Mouse (Mus musculus) common myeloid progenitor, adult 5-6 weeks (primary cell): ENCODE measurements around the gene Myo9b. TPM values are rescaled to one million over a fixed set of nuclear protein-coding genes. Genes with fewer than 3 reads are reported as not detected.
"Not testable (repeated sequence)": the region's sequence is repeated elsewhere in the genome, so short reads cannot be mapped to it uniquely, and the experiment has no call there.

Experiments used
- ATAC-seq: replicated peaks from 2 replicates; pipeline ENCODE4 v1.8.0; 2016; ENCODE audit warnings: low read depth, mild to moderate bottlenecking, moderate TSS enrichment, inconsistent platforms; ENCODE audit not compliant: poor library complexity, severe bottlenecking
- total RNA-seq: library from RNA; stranded (forward); fragments of 200-1000, 187-1606 nt; gene quantifications from 2 replicates; pipeline ENCODE4 v1.2.3, GENCODE M21; 2017

Gene Myo9b
- total RNA-seq, 1 experiment from 2014 or later = 32.7 TPM

DNA sequence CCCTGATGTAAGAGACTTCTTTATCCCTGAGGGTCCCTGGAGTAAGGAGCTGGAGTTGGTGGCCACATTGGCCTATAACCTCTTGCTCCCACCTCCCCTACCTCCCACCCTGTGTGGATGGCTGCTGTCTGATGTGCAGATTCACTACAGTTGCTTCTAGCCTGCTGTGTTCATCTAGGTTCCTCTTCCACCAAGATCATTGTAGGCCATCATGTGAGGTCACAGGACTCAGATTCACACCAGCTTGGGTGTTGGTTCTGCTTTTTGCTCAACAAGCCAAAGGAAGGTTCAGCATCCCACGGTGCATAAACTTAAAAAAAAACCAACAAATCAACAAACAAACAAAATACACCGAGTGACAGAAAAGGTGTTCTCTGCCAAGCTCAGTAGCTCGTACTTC, 21.4 kb downstream of the Myo9b start:
- peak; percentile 47; the same call in 1 of the 2 replicates for ATAC-seq

DNA sequence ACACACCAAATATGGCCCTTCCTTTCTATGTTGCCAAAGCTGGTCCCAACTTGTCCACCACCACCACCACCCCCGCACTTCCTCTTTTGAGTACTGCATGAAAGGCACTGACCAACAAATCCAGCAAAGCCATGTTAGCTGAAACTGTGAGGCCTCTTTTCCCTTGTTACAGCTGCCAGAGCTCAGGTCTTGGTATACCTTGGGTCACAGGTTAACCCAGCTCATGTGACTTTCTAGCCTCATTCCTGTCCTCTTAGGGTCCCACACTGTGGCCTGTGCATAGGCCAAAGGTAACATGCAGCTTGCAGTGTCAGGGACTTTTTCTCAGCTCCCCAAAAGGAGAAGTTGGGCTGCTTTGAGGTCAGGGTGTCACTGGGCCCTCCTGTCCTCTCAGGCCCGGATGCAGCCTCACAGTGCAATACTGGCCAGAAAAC, 23.7 kb downstream of the Myo9b start:
- ATAC-seq = peak; percentile 65

DNA sequence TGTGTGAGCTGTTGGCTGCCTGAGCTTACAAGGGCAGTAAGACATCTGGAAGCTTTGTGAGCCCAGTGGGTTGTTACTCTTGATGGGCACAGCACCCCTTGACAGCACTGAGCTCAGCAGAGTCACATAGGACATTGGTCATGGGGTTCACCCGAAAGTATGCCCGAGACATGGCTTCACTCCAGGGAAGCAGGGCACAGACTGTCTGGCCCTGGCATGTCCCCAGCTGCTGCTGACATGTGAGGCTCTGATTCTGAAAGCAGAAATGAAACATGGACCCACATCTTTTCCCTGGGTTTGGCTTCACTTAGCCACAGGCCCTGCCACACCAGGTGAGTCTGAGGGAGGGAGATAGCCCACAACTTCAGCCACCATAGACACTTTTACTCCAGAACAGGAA, 24.3 kb downstream of the Myo9b start:
- peak; percentile 23; the same call in 1 of the 2 replicates for ATAC-seq

DNA sequence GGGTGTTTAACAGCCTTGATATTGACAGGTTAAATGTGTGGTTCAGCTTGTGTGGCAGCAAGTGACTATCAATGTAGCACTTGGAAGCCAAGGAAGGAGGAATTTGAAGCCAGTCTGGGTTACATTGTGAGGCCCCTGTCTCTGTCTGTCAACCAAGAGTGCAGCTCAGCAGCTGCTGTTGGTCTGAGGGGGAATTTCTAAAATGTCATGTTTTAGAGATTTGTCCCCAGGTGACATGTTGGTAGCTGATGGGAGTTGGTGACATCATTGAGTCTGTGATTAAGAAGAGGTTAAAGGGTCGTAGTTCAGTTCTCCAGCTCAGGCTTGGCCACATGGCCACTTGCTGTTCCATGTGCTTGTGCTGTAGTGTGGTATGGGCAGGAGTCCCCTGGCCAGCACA, 24.9 kb downstream of the Myo9b start:
- no peak for ATAC-seq

DNA sequence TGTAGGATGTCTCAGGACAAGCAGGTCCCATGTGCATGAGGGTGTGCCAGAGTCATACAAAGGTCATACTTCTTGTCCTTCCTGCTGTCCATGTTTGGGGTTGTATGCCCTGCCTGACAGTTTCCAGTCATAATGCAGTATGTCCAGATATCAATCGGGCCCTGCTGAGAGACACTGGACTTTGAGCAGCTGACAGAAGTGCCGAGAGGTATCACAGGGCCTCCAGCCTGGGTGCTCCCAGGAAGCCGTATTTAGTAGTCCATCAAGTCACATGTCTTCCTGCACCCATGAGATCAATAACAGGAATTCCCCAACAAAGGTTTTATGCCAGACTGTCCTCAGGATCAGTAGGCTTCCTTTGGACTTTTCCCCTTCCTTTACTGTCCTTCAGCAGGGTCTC, 27.2 kb downstream of the Myo9b start:
- no peak for ATAC-seq

DNA sequence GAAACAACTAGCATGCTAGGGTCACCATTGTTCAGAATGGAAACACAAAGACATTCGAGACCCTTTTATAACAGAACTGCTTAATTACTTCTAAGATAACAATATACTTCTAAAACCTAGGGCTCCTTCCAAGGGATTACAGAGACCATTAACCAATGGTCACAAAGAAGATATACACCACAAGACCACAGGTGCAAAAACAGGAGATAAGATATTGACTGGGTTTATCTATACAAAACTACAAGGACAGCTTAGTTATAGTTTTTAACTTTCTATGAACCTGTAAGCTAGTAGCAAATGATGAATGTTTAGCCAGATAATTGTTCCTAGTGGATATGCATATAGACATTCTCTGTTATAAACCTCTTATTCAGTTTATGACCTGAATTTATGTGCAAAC, 30.3 kb downstream of the Myo9b start:
- ATAC-seq = no peak

DNA sequence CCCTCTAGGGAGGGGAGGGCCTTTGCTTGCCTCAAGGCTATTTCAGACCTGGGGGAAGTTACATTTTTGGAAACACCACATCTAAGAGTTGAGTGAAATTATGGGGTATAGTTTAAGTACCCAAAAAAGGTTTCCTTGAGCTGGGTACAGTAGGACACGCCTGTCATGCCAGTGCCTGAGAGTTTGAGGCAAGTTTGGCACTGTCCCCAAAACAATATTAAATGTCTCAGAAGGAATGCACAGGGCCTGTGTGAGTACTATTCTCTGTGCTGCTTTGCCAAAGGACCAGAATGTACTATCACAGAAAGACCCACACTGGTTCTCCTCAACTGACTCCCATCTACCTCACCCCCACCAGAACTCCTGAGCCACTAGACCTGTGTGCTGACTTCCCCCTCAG, 31.1 kb downstream of the Myo9b start:
- ATAC-seq = no peak

DNA sequence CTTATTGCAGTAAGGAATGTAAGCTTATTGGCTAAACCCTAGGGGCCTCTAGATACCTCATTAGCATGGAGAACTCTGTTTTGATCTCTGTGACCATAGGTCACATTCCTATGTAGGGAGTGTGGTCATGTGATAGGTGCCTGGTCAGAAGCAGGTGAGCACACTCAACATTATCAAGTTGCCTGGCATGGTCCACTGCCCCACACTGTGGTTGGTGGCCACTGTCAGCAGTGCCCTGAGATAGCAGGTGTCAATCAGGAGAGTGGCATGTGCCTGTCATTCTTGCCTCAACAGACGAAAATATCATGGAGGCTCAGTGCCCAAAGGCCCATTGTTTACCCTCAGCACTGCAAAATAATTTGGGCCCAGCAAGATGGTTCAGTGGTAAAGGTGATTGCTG, 33.5 kb downstream of the Myo9b start:
- ATAC-seq = no peak

DNA sequence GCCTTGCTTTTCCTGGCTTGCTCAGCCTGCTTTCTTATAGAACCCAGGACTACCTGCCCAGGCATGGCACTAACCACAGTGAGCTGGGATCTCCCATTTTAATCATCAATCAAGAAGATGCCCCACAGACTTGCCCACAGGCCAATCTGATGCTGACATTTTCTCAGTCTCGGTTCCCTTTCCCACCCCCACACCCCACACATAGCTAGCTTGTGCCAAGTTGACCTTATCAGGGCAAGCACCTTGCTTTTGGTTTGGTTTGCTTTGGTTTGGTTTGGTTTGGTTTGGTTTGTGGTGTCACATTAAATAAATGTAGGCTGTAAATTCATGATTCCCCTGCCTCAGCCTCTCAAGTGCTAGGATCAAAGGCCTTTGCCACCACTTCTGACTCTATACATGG, 34.9 kb downstream of the Myo9b start:
- ATAC-seq = peak; percentile 59

DNA sequence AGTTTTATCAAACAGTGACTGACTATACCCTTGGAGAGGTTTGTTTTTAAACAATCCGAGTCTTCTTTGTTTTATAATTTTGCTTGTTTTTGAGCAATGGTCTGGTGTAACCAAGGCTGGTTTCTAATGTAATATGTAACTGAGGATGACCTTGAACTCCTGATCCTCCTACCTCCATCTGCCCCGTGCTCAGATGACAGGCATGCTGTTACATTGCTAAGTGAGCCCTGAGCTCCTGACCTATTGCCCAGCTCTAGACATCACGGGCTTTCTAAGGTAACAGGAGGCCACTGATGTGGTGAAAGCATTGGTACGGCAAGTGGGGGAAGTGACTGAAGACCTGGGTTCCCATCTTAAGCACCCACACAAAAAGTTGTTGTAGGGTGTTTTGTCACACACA, 35.4 kb downstream of the Myo9b start:
- ATAC-seq = no peak

DNA sequence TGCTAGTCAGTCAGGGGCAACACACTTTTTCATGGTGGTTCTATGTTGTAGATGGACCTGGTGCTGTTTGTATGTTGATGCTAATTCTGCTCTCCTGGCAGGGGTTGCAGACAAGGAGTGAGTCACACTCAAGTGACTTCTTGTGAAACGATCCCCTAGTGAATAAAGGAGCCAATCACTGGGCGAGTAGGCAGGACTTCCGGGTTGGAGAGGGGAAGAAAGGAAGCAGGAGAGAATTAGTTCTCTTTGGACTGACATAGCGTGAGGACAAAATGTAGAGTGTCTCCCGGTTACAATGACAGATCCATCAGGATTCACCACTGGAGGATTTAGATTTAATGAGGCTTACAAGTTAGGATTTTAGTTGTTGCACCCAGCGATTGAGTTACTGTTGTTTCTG, 37.9 kb downstream of the Myo9b start:
- no peak for ATAC-seq

DNA sequence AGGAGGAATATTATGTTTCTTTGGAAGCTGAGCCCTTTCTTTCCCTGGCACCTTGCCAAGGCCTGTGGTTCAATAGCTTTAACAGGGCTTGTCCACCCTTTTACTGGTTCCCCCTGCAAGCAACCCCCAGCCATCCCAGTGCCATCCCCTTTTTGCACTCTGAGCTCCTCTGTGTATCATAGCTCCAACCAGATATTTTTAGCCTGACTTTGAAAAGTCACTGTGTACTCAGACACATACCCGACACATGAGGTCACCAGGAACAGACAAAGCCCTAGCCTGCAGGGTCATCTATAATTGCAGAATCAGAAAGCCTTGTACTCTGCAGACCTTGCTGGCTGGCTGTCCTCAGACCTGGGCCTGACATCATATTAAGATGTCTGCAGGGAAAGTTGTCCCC, 40.2 kb downstream of the Myo9b start:
- no peak for ATAC-seq

DNA sequence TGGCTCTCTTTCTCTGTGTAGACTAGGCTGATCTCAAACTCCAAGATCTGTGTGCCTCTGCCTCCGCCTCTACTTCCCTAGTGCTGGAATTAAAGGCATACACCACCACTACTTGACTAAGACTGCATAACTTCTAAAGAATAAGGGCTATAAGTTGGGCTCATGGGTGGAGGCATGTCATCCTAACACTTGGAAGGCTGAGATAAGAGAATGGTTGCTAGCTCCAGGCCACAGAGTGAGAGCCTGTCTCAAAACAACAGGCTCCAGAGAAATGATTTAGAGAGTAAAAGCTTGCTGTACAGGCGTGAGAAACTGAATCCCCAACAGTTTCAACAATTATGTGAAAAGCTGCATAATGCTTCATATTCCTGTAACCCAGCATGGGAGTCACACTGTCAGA, 41.4 kb downstream of the Myo9b start:
- peak; percentile 49; the same call in 1 of the 2 replicates for ATAC-seq

DNA sequence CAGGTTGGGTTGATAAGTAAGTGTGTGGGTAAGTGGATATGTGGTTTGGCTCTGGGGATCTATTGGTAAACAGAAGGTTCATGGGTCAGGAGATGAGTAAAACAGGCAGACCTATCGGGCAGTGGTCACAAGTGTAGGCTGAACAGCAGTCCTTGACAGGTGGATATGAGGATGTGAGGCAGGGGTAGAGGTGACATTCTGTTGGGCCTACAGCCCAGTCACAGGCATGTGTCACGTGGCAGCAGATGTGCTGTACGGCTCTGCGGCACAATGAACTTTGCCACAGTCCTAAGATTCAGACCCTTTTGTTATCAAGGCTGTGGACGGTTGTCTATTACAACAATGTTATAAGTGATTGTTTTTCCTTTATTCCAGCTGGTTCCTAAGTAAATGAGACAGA, 43.5 kb downstream of the Myo9b start:
- no peak for ATAC-seq

DNA sequence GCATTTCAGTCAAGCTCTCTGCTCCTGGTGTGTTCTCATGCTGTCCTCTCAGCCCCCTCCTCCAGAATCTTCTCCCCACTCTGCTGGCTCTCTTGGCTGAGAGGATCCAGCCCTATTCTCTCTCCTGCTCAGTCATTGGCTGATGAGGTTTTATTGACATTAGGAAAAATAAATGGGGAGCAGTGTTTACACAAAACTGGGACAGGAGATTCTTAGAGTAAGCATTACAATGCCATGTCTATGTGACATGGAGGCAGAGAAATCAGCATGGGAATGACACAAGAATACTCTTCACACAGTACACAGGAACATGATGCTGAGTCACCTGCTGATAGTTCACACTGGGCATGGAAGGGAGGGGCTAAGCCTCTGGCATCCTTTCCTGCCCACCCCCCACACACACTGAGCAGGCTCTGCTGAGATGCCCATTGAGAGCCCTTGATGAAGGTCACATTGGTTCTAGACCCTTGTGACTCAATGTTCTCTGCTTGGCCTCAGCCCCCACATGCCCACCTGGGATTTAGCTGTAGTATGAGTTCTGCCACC, 44.0 kb downstream of the Myo9b start:
- ATAC-seq = no peak

DNA sequence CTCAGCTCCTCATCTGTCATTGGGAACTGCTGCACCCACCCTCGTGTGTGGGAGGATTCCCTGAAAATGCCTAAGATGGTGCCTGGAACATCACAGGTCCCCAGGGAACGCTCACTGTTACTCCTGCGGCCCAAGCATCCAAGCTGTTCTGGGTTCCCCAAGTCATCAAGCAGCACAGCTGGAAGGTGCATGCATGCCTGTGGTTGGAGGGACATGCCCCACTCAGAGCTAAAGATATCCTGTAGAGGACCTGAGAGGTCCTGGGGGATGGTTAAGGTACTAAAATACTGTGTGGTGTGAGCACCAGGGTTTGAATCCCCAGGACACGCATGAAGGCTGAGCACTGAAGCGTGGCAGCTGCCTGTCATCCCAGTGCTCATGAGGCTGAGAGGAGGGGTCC, 46.1 kb downstream of the Myo9b start:
- ATAC-seq = not testable (repeated sequence)

DNA sequence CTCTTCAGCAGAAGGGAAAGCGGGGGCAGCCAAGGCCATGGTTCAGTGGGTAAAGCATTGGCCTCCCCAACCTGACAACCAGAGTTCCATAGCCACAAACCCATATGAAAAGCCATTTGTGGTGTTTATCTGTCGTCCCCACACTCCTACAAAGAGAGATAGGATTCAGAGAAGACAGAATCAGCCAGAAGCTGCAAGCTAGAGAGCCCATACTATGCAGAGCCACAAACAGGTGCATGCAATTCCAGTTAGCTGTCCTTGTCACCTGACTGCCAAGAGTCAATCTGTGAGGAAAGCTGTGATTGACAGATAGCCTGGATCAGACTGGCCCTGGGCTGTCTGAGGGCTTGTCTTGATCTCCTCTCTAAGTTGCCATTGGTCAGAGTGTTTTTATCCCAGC, 47.2 kb downstream of the Myo9b start:
- ATAC-seq = 0 out of 2 replicates have a peak, but pooled peaks have one; percentile 29

DNA sequence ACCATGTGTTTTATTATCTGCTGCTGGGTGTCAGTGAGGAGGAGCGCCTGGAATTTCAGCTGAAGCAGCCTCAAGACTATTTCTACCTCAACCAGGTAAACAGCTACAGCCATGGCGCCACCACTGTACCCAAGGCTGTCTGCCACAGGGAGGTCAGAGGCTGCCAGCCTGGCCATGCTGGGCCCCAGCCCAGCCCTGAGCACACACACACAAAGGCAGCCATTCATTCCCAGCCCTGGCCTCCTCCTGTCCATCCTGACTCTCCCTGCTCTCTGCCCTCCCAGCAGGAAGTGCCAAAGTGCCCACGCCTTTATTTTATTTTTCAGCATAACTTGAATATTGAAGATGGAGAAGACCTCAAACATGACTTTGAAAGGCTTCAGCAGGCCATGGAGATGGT, 50.4 kb downstream of the Myo9b start:
- no peak for ATAC-seq

DNA sequence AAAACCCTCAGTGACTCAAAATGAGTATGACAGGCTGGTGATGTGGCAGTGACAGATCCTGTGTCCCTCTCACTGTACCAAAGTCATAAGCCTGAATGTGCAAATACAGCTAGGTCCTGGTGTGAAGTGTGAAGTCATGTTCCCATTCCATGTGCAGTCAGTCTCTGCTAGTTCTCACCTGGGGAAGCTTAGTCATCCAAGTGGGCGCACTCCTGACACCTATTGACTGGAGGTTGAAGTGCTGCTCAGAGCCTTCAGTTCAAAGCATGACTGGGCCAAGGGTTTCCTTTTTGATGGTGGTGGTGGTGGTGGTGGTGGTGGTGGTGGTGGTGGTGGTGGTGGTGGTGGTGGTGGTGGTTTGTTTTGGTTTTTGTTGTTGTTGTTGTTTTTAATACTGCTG, 52.3 kb downstream of the Myo9b start:
- peak; percentile 54 for ATAC-seq

DNA sequence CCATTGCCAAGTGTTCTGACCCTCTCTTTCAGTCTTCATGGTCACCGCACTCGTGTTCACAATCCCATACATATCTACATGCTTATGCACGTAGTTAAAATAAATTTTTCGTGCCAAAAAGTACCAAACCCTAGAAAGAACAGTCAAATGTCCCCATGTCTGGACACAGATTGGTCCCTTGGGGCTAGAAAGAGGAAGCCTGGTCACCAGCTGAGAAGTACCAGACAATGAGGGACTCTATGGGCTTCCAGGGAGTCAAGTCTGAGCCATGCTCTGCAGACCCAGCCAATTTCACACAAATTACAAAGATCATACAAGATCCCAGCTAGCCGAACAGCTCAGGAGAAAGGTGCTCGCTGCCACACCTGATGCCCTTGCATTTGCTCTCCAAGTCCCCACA, 65.3 kb downstream of the Myo9b start:
- ATAC-seq = not testable (repeated sequence)

DNA sequence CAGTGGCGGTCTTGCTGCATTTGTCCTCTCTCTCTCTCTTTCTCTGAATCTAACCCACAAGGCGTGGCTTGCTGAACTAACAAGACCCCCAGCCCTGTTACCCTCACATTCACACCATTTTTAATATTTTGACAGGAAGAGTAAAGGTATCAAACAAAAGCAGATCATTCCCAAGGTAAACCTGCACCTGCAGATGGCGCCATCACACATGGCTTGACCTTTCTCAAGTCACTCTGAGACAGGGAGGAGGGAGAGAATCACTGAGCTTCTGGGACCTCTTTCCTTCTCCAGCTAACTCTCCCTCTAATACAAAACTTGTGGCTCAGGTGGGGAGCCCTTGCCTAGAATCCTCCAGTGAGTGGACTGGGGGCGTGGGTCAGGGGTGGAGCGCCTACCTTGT, 68.1 kb downstream of the Myo9b start:
- ATAC-seq = peak; percentile 58; the same call in 1 of the 2 replicates

DNA sequence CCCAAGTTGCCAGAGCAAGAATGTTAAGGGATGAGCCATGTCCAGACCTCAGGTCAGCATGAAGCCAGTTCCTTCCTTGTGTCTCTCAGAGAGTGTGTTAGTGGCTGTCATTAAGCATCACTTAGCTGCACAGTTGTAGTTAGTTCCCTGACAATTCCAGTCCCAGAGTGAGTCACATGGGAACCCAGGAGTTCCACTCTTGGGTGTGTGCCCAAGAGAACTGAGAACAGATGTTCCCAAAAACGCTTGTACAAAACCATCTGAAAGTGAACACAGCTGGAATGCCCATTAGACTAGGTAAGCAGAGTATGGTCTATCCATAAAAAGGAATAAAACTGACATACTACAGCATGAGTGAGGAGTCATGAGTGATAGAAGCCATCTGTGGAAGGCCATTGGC, 74.1 kb downstream of the Myo9b start:
- ATAC-seq = no peak

DNA sequence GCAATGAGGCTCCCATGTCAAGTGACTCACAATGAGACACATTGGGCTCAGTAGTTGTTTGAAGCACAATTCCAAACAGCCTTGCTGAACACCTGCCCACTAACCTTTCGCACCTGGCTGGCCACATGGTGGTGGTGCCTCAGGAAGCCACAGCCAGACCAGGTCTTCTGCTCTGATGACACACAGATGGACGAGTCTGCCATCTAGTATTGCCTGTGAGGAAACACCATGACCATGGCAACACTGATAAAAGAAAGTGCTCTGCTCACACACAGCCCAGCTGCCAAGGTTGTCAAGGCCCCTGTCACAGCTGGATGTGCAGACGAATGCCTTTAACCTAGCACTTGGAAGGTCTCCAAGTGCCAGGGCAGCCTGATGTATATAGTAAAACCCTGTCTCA, 78.6 kb downstream of the Myo9b start:
- no peak for ATAC-seq
